Mouse (Mus musculus): ENCODE measurements at regions not wholly inside any gene's neighbourhood (a gene's known extent, or its start where the extent isn't known, plus 50 kb on each side); places are given as distances from the start of the nearest gene placed in this dataset.

DNA sequence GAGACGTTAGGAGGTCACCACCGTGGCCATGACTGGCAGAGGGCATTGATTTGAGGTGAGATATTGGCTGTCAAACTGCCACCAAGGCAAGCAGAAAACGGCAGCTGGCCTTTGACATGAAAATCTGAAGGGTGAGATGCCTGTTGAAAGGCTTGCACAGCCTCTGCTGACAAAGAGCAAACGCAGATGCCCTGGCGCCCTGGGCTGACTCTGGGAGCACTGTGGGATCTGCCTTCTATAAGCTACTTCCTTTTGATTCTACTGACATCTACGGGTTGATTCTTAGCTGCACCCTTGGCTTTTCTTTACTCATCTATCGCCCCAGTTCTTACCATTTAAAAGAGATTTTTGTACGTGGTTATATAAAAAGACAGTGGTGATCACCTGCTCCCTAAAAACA, 98.2 kb upstream of the Elac2 start:
- peak; percentile 28 for TF ChIP-seq CTCF (IDR thresholded peaks at IDR 0.05; ENCODE audit: low read depth)
- ATAC-seq (no peak), DNase-seq (peak; percentile 14)
- Histone ChIP-seq H3K9me3 (ENCODE audit: low read length) (no peaks in the 10 kb centered on the region), H3K27ac (ENCODE audit: low read depth, low read length) (no peak overlapping the region), H3K27me3 (ENCODE audit: insufficient read depth, low read length) (peaks cover 5% of the 10 kb centered on the region; the same call in 1 of the 2 replicates), H3K4me3 (ENCODE audit: low read depth, low read length) (no peak overlapping the region), H3K4me1 (ENCODE audit: insufficient read depth) (no peaks in the 10 kb centered on the region), H3K4me2 (ENCODE audit: low read depth) (no peak overlapping the region), H3K36me3 (ENCODE audit: insufficient read depth) (no peaks in the 10 kb centered on the region), H3K9ac (no peak overlapping the region)
- 59% methylated on average over 8 of the region's 8 CpGs for WGBS

DNA sequence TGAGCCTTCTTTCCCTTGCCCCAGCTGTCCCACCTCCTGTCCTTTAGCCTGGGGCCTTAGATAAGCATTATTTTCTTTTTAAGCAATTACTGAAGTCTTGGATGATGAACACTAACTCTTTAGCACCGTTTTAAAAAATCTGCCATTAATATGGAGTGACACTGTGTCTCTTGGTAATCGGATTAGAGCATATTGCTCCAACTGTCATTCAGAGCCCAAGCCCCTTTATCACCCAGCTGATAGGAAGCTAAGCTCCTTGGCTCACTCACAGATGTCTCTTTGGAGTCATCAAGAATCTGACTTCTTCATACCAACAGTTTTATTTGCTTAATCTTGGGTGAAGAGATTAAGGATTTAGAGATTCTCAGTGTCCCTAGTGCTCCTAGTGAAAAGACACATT, 94.3 kb upstream of the Elac2 start:
- 59% methylated on average over 2 of the region's 2 CpGs for WGBS

DNA sequence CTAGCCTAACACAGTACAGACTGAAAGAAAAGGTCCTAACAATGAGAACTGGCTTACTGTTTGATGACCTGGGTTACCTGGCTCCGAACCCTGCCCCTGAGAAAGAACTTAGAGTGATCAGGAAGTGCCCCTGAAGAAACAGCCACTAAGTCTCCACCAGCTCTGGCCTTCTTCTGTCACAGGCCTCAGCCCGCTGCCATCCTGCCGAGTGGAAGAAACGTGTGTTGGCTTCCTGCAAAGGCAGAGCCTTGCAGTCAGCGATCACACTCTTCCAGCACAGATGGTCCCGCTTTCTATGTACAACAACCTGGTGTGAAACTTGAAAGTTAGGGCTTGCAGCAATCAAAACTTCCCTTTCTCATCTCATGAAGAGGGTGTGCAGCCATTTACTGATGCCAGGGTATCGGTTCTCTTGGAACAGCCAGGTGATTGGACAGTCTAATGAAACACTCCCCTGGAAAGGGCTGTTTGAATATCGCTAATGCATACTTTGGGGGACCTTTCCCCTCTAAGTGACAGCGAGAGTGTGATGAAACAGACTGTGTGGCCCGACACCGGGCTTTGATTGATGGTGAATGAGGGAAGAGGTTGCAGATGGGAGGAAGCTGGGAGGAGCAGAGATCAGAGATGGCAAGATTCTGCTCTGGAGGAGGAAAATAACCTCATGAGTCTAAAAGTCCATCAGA, 89.4 kb upstream of the Elac2 start:
- 62% methylated on average over 11 of the region's 11 CpGs for WGBS
- H3K27me3 ChIP-seq (ENCODE audit: insufficient read depth, low read length): no peaks in the 10 kb centered on the region; the same call in none of the 2 replicates
- no peak overlapping the region for H3K4me3 ChIP-seq (ENCODE audit: low read depth, low read length)
- DNase-seq (peak; percentile 40), ATAC-seq (peak; percentile 36; the same call in 1 of the 2 replicates)
- H3K9me3 ChIP-seq (ENCODE audit: low read length): no peaks in the 10 kb centered on the region
- TF ChIP-seq CTCF (IDR thresholded peaks at IDR 0.05; ENCODE audit: low read depth): no peak
- no peak overlapping the region for H3K4me2 ChIP-seq (ENCODE audit: low read depth)
- no peak overlapping the region for H3K9ac ChIP-seq
- no peak overlapping the region for H3K27ac ChIP-seq (ENCODE audit: low read depth, low read length)
- H3K4me1 ChIP-seq (ENCODE audit: insufficient read depth): no peaks in the 10 kb centered on the region
- no peaks in the 10 kb centered on the region for H3K36me3 ChIP-seq (ENCODE audit: insufficient read depth)

More for the DNA sequence above, 94.3 kb upstream of the Elac2 start:
- Histone ChIP-seq H3K27me3 (ENCODE audit: insufficient read depth, low read length) (peaks cover 5% of the 10 kb centered on the region; the same call in 1 of the 2 replicates), H3K9me3 (ENCODE audit: low read length) (no peaks in the 10 kb centered on the region), H3K9ac (no peak overlapping the region), H3K36me3 (ENCODE audit: insufficient read depth) (no peaks in the 10 kb centered on the region), H3K27ac (ENCODE audit: low read depth, low read length) (no peak overlapping the region), H3K4me3 (ENCODE audit: low read depth, low read length) (no peak overlapping the region), H3K4me2 (ENCODE audit: low read depth) (no peak overlapping the region), H3K4me1 (ENCODE audit: insufficient read depth) (no peaks in the 10 kb centered on the region)
- no peak for ATAC-seq
- TF ChIP-seq CTCF (IDR thresholded peaks at IDR 0.05; ENCODE audit: low read depth): no peak
- DNase-seq: no peak

DNA sequence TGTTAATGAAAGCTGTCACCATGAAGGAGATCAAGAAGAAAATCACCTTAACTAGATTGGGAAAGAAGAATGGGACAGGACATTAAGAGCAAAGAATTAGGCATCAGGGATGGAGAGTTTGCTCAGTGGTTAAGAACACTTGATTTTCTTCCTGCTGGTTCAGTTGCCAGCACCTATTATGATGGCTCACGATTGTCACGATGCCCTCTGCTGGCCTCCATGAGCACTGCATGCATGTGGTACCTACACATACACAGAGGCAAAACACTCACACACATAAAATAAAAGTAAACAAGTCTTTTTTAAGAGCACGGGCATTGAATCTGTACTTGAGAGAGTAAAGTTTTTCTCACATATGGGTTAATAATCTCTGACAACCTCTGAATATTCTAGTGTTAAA, 88.1 kb upstream of the Elac2 start:
- peak; percentile 36 for DNase-seq

DNA sequence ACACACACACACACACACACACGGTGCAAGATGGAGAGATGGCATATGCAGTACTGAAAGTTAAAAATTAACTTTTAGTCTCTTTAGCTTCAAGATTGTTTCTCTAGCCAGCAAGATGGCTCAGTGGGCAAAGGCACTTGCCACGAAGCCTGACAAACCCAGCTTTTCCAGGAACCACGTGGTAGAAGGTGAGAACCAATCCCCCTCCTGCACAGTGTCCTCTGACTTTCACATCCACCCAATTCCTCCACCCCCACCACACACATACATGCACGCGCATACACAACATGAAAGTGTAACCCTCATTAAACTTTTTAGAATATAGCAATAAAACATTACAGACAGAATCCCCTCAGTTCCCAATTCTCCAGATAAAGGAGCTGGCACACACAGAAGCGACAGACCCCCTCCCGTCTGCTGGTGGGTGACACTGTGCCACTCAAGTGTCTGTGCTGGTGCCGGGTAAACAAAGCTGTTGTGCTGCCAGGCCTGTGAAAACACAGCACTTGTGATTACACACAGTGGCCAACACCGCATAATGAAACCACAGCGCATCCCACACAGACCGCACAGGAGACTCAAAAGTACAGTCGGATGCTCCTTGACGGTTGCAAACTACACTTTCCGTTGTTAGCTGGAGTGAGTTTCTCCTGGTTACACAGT, 82.9 kb upstream of the Elac2 start:
- Histone ChIP-seq H3K4me1 (ENCODE audit: insufficient read depth) (no peaks in the 10 kb centered on the region), H3K36me3 (ENCODE audit: insufficient read depth) (no peaks in the 10 kb centered on the region), H3K9ac (no peak overlapping the region), H3K27me3 (ENCODE audit: insufficient read depth, low read length) (peaks cover 20% of the 10 kb centered on the region), H3K9me3 (ENCODE audit: low read length) (no peaks in the 10 kb centered on the region), H3K27ac (ENCODE audit: low read depth, low read length) (no peak overlapping the region), H3K4me2 (ENCODE audit: low read depth) (no peak overlapping the region), H3K4me3 (ENCODE audit: low read depth, low read length) (no peak overlapping the region)
- WGBS: 46% methylated on average over 14 of the region's 14 CpGs
- DNase-seq (peak; percentile 80), ATAC-seq (peak; percentile 95)
- no peak for TF ChIP-seq CTCF (IDR thresholded peaks at IDR 0.05; ENCODE audit: low read depth)

More for the DNA sequence above, 88.1 kb upstream of the Elac2 start:
- Histone ChIP-seq H3K4me2 (ENCODE audit: low read depth) (no peak overlapping the region), H3K27ac (ENCODE audit: low read depth, low read length) (no peak overlapping the region), H3K9me3 (ENCODE audit: low read length) (no peaks in the 10 kb centered on the region), H3K9ac (no peak overlapping the region), H3K4me1 (ENCODE audit: insufficient read depth) (no peaks in the 10 kb centered on the region), H3K27me3 (ENCODE audit: insufficient read depth, low read length) (no peaks in the 10 kb centered on the region; the same call in none of the 2 replicates), H3K4me3 (ENCODE audit: low read depth, low read length) (no peak overlapping the region), H3K36me3 (ENCODE audit: insufficient read depth) (no peaks in the 10 kb centered on the region)
- TF ChIP-seq CTCF (IDR thresholded peaks at IDR 0.05; ENCODE audit: low read depth): peak; percentile 66
- ATAC-seq: no peak
- WGBS: 36% methylated on average over 3 of the region's 3 CpGs

DNA sequence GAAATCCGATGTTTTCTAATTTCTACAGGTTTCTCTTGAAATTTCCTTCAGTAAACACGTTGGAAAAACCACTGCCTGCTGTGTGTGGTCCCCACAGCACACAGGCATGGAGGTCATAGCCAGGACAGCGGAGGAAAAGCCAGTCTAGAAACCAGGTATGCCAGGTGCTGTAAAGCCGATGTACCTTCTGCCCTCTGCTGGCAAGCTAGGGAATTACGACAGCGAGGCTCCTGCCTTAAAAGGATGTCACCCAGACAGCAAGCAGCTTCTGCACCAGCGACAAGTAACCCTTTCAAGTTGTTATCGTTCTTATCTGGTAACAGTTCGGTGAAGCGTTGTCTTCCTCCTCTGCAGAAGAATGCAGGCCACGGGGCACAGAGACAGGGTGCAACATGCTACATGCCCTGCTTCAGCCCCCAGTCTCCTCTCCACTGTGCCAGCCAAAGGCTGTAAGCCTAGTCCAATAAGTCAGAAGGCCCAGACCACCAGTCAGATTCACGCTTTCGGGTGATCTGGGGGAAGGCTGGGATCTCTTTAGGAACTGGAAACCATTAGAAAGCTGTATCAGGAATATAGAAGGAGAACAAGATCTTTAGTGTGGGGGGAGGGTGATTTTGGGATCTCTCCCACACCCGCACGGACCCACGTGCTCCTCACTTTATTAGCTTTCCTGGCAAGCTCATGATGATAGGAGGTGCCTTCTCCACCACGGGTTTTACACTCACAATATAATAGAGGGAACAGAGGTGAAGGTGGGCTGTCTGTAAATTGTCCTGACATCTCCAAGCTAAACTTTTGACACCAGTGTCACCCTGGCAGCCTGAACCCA, 79.9 kb upstream of the Elac2 start:
- no peaks in the 10 kb centered on the region for H3K9me3 ChIP-seq (ENCODE audit: low read length)
- no peaks in the 10 kb centered on the region for H3K4me1 ChIP-seq (ENCODE audit: insufficient read depth)
- H3K27me3 ChIP-seq (ENCODE audit: insufficient read depth, low read length): peaks cover 20% of the 10 kb centered on the region
- no peak overlapping the region for H3K4me2 ChIP-seq (ENCODE audit: low read depth)
- H3K36me3 ChIP-seq (ENCODE audit: insufficient read depth): no peaks in the 10 kb centered on the region
- H3K27ac ChIP-seq (ENCODE audit: low read depth, low read length): no peak overlapping the region
- peak; percentile 93 for TF ChIP-seq CTCF (IDR thresholded peaks at IDR 0.05; ENCODE audit: low read depth)
- no peak; the same call in 1 of the 2 replicates for ATAC-seq
- DNase-seq: peak; percentile 85
- no peak overlapping the region for H3K9ac ChIP-seq
- H3K4me3 ChIP-seq (ENCODE audit: low read depth, low read length): no peak overlapping the region
- WGBS: 35% methylated on average over 17 of the region's 17 CpGs
